Mouse (Mus musculus): Measurements from ENCODE around the gene Trpd52l3. TPM values are rescaled to one million over a fixed set of nuclear protein-coding genes. Genes with fewer than 3 reads are reported as not detected.
"Not testable (repeated sequence)": the region's sequence is repeated elsewhere in the genome, so short reads cannot be mapped to it uniquely, and the experiment has no call there.

The Trpd52l3 gene
- polyA plus RNA-seq, 1 experiment from 2014 or later, result not detected

GRCm38 (mm10) chr19:29984208-29985005 lies 19.2 kb upstream of the Trpd52l3 start:
- ChIA-PET CTCF (interaction anchor here (8.6 kb wide), 1 partner anchor 160 kb away, joined by 80 read pairs; no protein-coding TSS in a partner anchor), POLR2A (interaction anchor here (0.7 to 1.4 kb wide), 2 partner anchors 47 to 150 kb away, joined by 3 read pairs; no protein-coding TSS in a partner anchor)
- DNase-seq (ENCODE audit: low read depth, low spot score) (peak; percentile 93), ATAC-seq (peak; percentile 91)
- in situ Hi-C loops (cut with MboI; ENCODE audit: low pct_unique_long_range_greater_than_20kb), result loop anchor here (5.0 to 25.0 kb wide), 3 partner anchors 143 to 297 kb away; partner anchors contain the start of gene Mlana
- H3K27me3 ChIP-seq, result peaks cover 6% of the 10 kb centered on the region
- no peak for TF ChIP-seq CTCF (IDR thresholded peaks at IDR 0.05)

- POLR2A ChIA-PET, result no interaction called here
Observed at GRCm38 (mm10) chr19:29986464-29987091, 17.0 kb upstream of the Trpd52l3 start.

GRCm38 (mm10) chr19:30000406-30001365 lies 2.9 kb upstream of the Trpd52l3 start:
- POLR2A ChIA-PET, result no interaction called here
- CTCF ChIA-PET, result interaction anchor here (1.2 to 1.5 kb wide), 2 partner anchors 22 to 55 kb away, joined by 3 read pairs; no protein-coding TSS in a partner anchor
- ATAC-seq (no peak), DNase-seq (ENCODE audit: low read depth, low spot score) (no peak)
- in situ Hi-C loops (cut with MboI; ENCODE audit: low pct_unique_long_range_greater_than_20kb), result no loop called here
- peaks cover 24% of the 10 kb centered on the region for H3K27me3 ChIP-seq
- no peak for TF ChIP-seq CTCF (IDR thresholded peaks at IDR 0.05)

More at GRCm38 (mm10) chr19:29986464-29987091, 17.0 kb upstream of the Trpd52l3 start:
- ATAC-seq, result no peak
- CTCF ChIA-PET, result no interaction called here
- in situ Hi-C loops (cut with MboI; ENCODE audit: low pct_unique_long_range_greater_than_20kb), result loop anchor here (5.0 to 25.0 kb wide), 3 partner anchors 141 to 299 kb away; partner anchors contain the start of gene Mlana
- no peak for TF ChIP-seq CTCF (IDR thresholded peaks at IDR 0.05)
- no peaks in the 10 kb centered on the region for H3K27me3 ChIP-seq
- DNase-seq (ENCODE audit: low read depth, low spot score), result no peak

- no peak for TF ChIP-seq CTCF (IDR thresholded peaks at IDR 0.05)
- ATAC-seq (no peak), DNase-seq (ENCODE audit: low read depth, low spot score) (no peak)
- POLR2A ChIA-PET, result interaction anchor here (0.5 kb wide), 1 partner anchor 59 kb away, joined by 3 read pairs; no protein-coding TSS in a partner anchor
- CTCF ChIA-PET, result interaction anchor here (1.2 kb wide), 1 partner anchor 56 kb away, joined by 3 read pairs; no protein-coding TSS in a partner anchor
- H3K27me3 ChIP-seq, result peaks cover 24% of the 10 kb centered on the region
- in situ Hi-C loops (cut with MboI; ENCODE audit: low pct_unique_long_range_greater_than_20kb), result no loop called here
Observed at GRCm38 (mm10) chr19:30001550-30001949, 2.0 kb upstream of the Trpd52l3 start.

GRCm38 (mm10) chr19:30006371-30006770 lies 2.8 kb downstream of the Trpd52l3 start:
- DNase-seq (ENCODE audit: low read depth, low spot score) (no peak), ATAC-seq (no peak)
- ChIA-PET POLR2A (no interaction called here), CTCF (no interaction called here)
- in situ Hi-C loops (cut with MboI; ENCODE audit: low pct_unique_long_range_greater_than_20kb), result no loop called here
- peaks cover 17% of the 10 kb centered on the region for H3K27me3 ChIP-seq
- no peak for TF ChIP-seq CTCF (IDR thresholded peaks at IDR 0.05)

GRCm38 (mm10) chr19:30010520-30011296 lies 7.1 kb downstream of the Trpd52l3 start:
- no peak for ATAC-seq
- no peak for DNase-seq (ENCODE audit: low read depth, low spot score)

GRCm38 (mm10) chr19:30014331-30014730 lies 10.7 kb downstream of the Trpd52l3 start:
- CTCF ChIA-PET, result no interaction called here
- no peak for DNase-seq (ENCODE audit: low read depth, low spot score)
- POLR2A ChIA-PET, result no interaction called here
- in situ Hi-C loops (cut with MboI; ENCODE audit: low pct_unique_long_range_greater_than_20kb), result no loop called here
- TF ChIP-seq CTCF (IDR thresholded peaks at IDR 0.05), result no peak
- ATAC-seq, result no peak
- H3K27me3 ChIP-seq, result peaks cover 5% of the 10 kb centered on the region

More at GRCm38 (mm10) chr19:30010520-30011296, 7.1 kb downstream of the Trpd52l3 start:
- no peak for TF ChIP-seq CTCF (IDR thresholded peaks at IDR 0.05)
- peaks cover 10% of the 10 kb centered on the region for H3K27me3 ChIP-seq
- ChIA-PET POLR2A (interaction anchor here (0.6 kb wide), 1 partner anchor 62 kb away, joined by 3 read pairs; no protein-coding TSS in a partner anchor), CTCF (interaction anchor here (1.1 kb wide), 1 partner anchor 14 kb away, joined by 4 read pairs; no protein-coding TSS in a partner anchor)
- in situ Hi-C loops (cut with MboI; ENCODE audit: low pct_unique_long_range_greater_than_20kb), result no loop called here

GRCm38 (mm10) chr19:30016156-30016555 lies 12.6 kb downstream of the Trpd52l3 start:
- ChIA-PET POLR2A (no interaction called here), CTCF (no interaction called here)
- DNase-seq (ENCODE audit: low read depth, low spot score) (no peak), ATAC-seq (no peak)
- H3K27me3 ChIP-seq, result peaks cover 14% of the 10 kb centered on the region
- no peak for TF ChIP-seq CTCF (IDR thresholded peaks at IDR 0.05)
- in situ Hi-C loops (cut with MboI; ENCODE audit: low pct_unique_long_range_greater_than_20kb), result no loop called here

GRCm38 (mm10) chr19:30023419-30023818 lies 19.8 kb downstream of the Trpd52l3 start:
- DNase-seq (ENCODE audit: low read depth, low spot score); in situ Hi-C loops (cut with MboI; ENCODE audit: low pct_unique_long_range_greater_than_20kb); ATAC-seq; POLR2A ChIA-PET: not testable (repeated sequence)
- CTCF ChIA-PET, result interaction anchor here (1.6 kb wide), 1 partner anchor 13 kb away, joined by 4 read pairs; no protein-coding TSS in a partner anchor
- peaks cover 21% of the 10 kb centered on the region for H3K27me3 ChIP-seq

All from Patski (cell line).